Mouse (Mus musculus) myocyte (in vitro differentiated cells): ENCODE measurements at regions not wholly inside any gene's neighbourhood (a gene's known extent, or its start where the extent isn't known, plus 50 kb on each side); places are given as distances from the start of the nearest gene placed in this dataset.

ENCODE experiments used
- MAX ChIP-seq: IDR thresholded peaks from one replicate; pipeline ENCODE4 v1.6.1; 2011; ENCODE audit warnings: low read depth, mild to moderate bottlenecking, control low read depth
- MYOD1 ChIP-seq, 3 experiments: IDR thresholded peaks; one replicate each; pipeline ENCODE4 v1.6.1; 2011; ENCODE audit warnings: control low read depth in 2 of 3, low read depth in 2 of 3, mild to moderate bottlenecking in 2 of 3, moderate library complexity in 1 of 3; ENCODE audit not compliant: insufficient read length in 2 of 3, control insufficient read depth in 1 of 3
- POLR2A ChIP-seq: IDR thresholded peaks from one replicate; pipeline ENCODE4 v1.6.1; 2011; ENCODE audit warnings: low read depth, mild to moderate bottlenecking, control low read depth, moderate library complexity; ENCODE audit not compliant: insufficient read length
- POLR2AphosphoS2 ChIP-seq: IDR thresholded peaks from one replicate; pipeline ENCODE4 v1.6.1; 2011; ENCODE audit warnings: low read depth, control low read depth; ENCODE audit not compliant: insufficient read length
- SRF ChIP-seq: IDR thresholded peaks from one replicate; pipeline ENCODE4 v1.6.1; 2011; ENCODE audit warnings: low read depth; ENCODE audit not compliant: control insufficient read depth, insufficient read length
- TCF12 ChIP-seq: IDR thresholded peaks from one replicate; pipeline ENCODE4 v1.6.1; 2011; ENCODE audit warnings: mild to moderate bottlenecking, control low read depth; ENCODE audit not compliant: poor library complexity, insufficient read depth, severe bottlenecking
- USF1 ChIP-seq: IDR thresholded peaks from one replicate; pipeline ENCODE4 v1.6.1; 2011; ENCODE audit warnings: low read depth, mild to moderate bottlenecking, control low read depth, moderate library complexity

DNA sequence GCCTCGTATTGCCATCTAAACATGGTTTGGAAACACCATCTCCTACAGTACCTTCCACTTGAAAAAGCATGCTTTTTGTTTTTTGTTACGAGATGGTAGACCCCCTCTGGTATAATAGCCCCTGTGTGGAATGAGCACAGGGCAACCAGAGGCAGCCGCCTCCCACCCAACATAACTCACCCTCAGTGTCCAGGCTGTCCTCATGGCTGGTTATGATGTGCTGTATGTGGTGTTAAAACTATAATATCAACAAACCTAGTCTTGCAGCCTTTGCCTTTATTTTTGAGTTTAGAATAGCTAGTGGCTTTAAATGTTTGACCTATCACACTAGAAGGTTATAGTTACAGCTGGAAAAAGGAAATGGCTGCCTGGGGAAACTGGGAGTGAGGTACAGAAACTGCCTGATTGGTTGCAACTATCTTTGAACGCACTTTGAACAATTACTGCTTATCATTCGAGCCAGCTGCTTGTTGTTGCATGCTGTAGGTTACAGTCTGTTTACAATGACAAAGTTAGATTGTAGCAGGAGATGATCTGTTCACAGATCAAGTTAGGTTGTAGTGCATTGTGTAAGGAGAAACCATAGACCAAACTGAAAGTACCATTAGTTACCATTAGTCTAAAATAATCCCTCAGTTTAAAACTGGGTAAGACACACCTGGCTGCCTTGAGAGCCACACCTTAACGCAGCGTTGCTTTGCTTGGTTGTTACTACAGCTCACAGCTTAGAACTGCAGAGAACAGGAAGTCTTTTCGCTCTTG lies 414.8 kb downstream of the Klf5 start:
- TF ChIP-seq POLR2A = no peak
- TF ChIP-seq MYOD1 (IDR thresholded peaks at IDR 0.05; ENCODE audit: control insufficient read depth in 1 of 3, insufficient read length in 2 of 3, low read depth in 2 of 3) = no peak
- no peak for TF ChIP-seq USF1
- TF ChIP-seq SRF = no peak
- no peak for TF ChIP-seq TCF12
- no peak for TF ChIP-seq POLR2AphosphoS2
- TF ChIP-seq MAX = no peak
